Mouse (Mus musculus): Measurements from ENCODE around the gene Esr2.

DNA sequence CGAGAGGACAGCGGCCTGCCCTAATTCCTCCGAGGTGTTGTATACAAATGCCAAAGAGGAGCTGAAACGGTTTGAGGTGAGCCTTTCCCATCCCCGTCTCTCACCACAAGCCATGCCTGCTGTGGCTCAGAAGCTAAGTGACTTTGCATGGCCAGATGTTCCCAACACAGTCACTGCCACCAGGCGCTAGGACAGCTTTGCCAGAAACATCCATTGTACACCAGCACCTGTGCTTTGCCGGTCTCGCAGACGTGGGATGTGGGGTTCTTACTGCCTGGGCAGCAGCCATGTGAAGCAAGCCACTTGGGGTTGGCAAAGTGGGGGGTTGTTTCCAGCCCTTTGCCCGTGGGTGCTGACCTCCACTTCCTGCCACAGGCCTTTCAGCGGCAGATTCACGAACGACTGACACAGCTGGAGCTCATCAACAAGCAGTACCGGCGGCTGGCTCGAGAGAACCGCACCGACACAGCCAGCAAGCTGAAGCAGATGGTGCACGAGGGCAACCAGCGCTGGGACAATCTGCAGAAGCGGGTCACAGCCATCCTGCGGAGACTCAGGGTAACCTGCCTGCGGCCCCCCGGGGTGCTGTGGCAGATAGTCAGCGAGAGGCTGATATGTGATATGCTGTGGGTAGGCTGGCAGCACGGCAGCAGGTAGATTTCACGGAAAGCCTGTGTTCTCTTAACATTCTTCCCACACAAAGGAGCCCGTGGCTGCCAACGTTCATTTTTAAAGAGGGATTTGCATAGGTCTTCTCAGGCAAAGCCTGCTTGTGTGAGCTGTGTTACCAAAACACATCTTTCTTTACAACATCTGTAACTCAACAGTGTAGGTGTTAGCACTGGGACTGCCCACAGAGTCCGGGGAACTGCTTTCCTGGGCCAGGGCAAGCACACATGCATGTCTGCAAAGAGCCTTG is 81.7 kb downstream of the Esr2 start:
- no peak for TF ChIP-seq CTCF (IDR thresholded peaks at IDR 0.05; ENCODE audit: borderline replicate concordance, extremely low read depth, insufficient read depth, insufficient read length)
- no peak for TF ChIP-seq POLR2A (IDR thresholded peaks at IDR 0.05; ENCODE audit: borderline replicate concordance, extremely low read depth, insufficient read depth, insufficient read length, poor library complexity, severe bottlenecking)
